Mouse (Mus musculus) adrenal gland, postnatal 36 days (tissue): ENCODE results near the gene Zfp316. TPM values are rescaled to one million over a fixed set of nuclear protein-coding genes. Genes with fewer than 3 reads are reported as not detected.
A peak's percentile ranks its signal among the peaks of the same experiment; 100 is the strongest.

Experiments used
- DNase-seq, 2 experiments: peaks; one replicate each; pipeline ENCODE4 v3.0.0; 2021; ENCODE audit warnings: mixed read lengths in 1 of 2
- long read RNA-seq, 2 experiments: library from polyadenylated mRNA; stranded (forward); transcript quantifications; one replicate each; pipeline ENCODE4 v2.0.0; 2021; ENCODE audit warnings: borderline sequencing depth in 2 of 2
- total RNA-seq, 2 experiments: library from RNA; stranded (reverse); gene quantifications; 2 replicates each; pipeline ENCODE4 v1.2.3; 2021

The Zfp316 gene
- total RNA-seq, result 1 to 10 TPM; 5.2 to 9.7 TPM
- long read RNA-seq, experiment 1, full-length matches to known transcripts, result 6 of 7 reads
- long read RNA-seq, experiment 1, partial matches to known transcripts, result 0 of 7 reads
- long read RNA-seq, experiment 1, other reads (novel, unspliced or antisense), result 1 of 7 reads
- long read RNA-seq, experiment 2, full-length matches to known transcripts, result 6 of 7 reads
- long read RNA-seq, experiment 2, partial matches to known transcripts, result 0 of 7 reads
- long read RNA-seq, experiment 2, other reads (novel, unspliced or antisense), result 1 of 7 reads

GRCm38 (mm10) chr5:143269363-143270150 lies at the start of gene Zfp316:
Zfp316 (minus strand) TSS chr5:143270022.
- DNase-seq, result peak; percentile 74 to 89

GRCm38 (mm10) chr5:143317288-143317610 lies 47.4 kb upstream of the Zfp316 start:
- DNase-seq, result peak; percentile 72 to 74

- peak; percentile 62 to 70 for DNase-seq
Observed at GRCm38 (mm10) chr5:143316605-143317287, 46.9 kb upstream of the Zfp316 start.

- no peak for DNase-seq
Observed at GRCm38 (mm10) chr5:143315514-143315888, 45.7 kb upstream of the Zfp316 start.

GRCm38 (mm10) chr5:143314730-143315513 lies 45.1 kb upstream of the Zfp316 start, which contains the start of gene E130309D02Rik:
E130309D02Rik (minus strand) TSS chr5:143315360.
- DNase-seq, result peak; percentile 93 to 96

GRCm38 (mm10) chr5:143314183-143314729 lies 44.4 kb upstream of the Zfp316 start:
- no peak for DNase-seq

- DNase-seq, result peak; percentile 75 to 78
Observed at GRCm38 (mm10) chr5:143311886-143312285, 42.1 kb upstream of the Zfp316 start.

- DNase-seq, result no peak
Observed at GRCm38 (mm10) chr5:143309916-143310315, 40.1 kb upstream of the Zfp316 start.

GRCm38 (mm10) chr5:143308825-143309224 lies 39.0 kb upstream of the Zfp316 start:
- peak in 1 of 2 experiments; percentile 33 for DNase-seq

- DNase-seq, result no peak
Observed at GRCm38 (mm10) chr5:143304251-143304650, 34.4 kb upstream of the Zfp316 start.

- DNase-seq, result peak in 1 of 2 experiments; percentile 19
Observed at GRCm38 (mm10) chr5:143301296-143301695, 31.5 kb upstream of the Zfp316 start.

GRCm38 (mm10) chr5:143299686-143300085 lies 29.9 kb upstream of the Zfp316 start:
- peak; percentile 62 to 71 for DNase-seq

- no peak for DNase-seq
Observed at GRCm38 (mm10) chr5:143298391-143298790, 28.6 kb upstream of the Zfp316 start.

GRCm38 (mm10) chr5:143297986-143298385 lies 28.2 kb upstream of the Zfp316 start:
- no peak for DNase-seq

- DNase-seq, result no peak
Observed at GRCm38 (mm10) chr5:143295330-143295729, 25.5 kb upstream of the Zfp316 start.

GRCm38 (mm10) chr5:143294862-143295261 lies 25.0 kb upstream of the Zfp316 start:
- DNase-seq, result no peak

- no peak for DNase-seq
Observed at GRCm38 (mm10) chr5:143293404-143293803, 23.6 kb upstream of the Zfp316 start, which contains the start of gene Zfp853. Zfp853 (minus strand) TSS chr5:143293623.

- DNase-seq, result no peak
Observed at GRCm38 (mm10) chr5:143292879-143293278, 23.1 kb upstream of the Zfp316 start.

- no peak for DNase-seq
Observed at GRCm38 (mm10) chr5:143289299-143289698, 19.5 kb upstream of the Zfp316 start.

GRCm38 (mm10) chr5:143288378-143288911 lies 18.6 kb upstream of the Zfp316 start:
- DNase-seq, result no peak

- peak; percentile 12 to 13 for DNase-seq
Observed at GRCm38 (mm10) chr5:143287774-143288328, 18.0 kb upstream of the Zfp316 start.
